Mouse (Mus musculus) monocyte, adult 5-6 weeks (primary cell): ENCODE measurements around the gene Mia. TPM values are rescaled to one million over a fixed set of nuclear protein-coding genes. Genes with fewer than 3 reads are reported as not detected.

ENCODE experiments used
- total RNA-seq: library from RNA; stranded (forward); fragments of 200-1000, 200-491, 200-594 nt; gene quantifications from 3 replicates; pipeline ENCODE4 v1.2.3, GENCODE M21; 2017

Mia gene
- total RNA-seq, 1 experiment from 2014 or later = 2.7 TPM

Other genes starting within 250 kb of the Mia start
- not detected in 3 replicates for gene Cyp2a22, start 241.8 kb downstream of the Mia start, total RNA-seq
- gene Cyp2a12, start 152.1 kb downstream of the Mia start, total RNA-seq = not detected in 3 replicates
- not detected in 3 replicates for gene Cyp2f2, start 61.2 kb downstream of the Mia start, total RNA-seq
- not detected in 3 replicates for gene Cyp2t4, start 27.4 kb downstream of the Mia start, total RNA-seq
- 51.9 to 73.8 TPM (median 54.0 TPM) in 3 replicates for gene Egln2, start 14.4 kb downstream of the Mia start, total RNA-seq
- gene Rab4b, start 2.3 kb downstream of the Mia start, total RNA-seq = 19.0 to 40.2 TPM (median 40.1 TPM) in 3 replicates
- gene Gm21983, start 71 bp downstream of the Mia start, total RNA-seq = not detected in 3 replicates
- 0.53 to 4.7 TPM (median 1.0 TPM) in 3 replicates for gene BC024978, start 14.6 kb upstream of the Mia start, total RNA-seq
- gene Snrpa, start 15.1 kb upstream of the Mia start, total RNA-seq = 29.2 to 37.2 TPM (median 29.4 TPM) in 3 replicates
- gene Itpkc, start 47.5 kb upstream of the Mia start, total RNA-seq = 6.7 to 9.7 TPM (median 9.1 TPM) in 3 replicates
- 7.0 to 22.6 TPM (median 19.4 TPM) in 3 replicates for gene Coq8b, start 51.9 kb upstream of the Mia start, total RNA-seq
- gene Numbl, start 77.3 kb upstream of the Mia start, total RNA-seq = 1.2 to 2.5 TPM (median 2.1 TPM) in 3 replicates
- 0.68 TPM in 1 of 3 replicates, not detected in the others for gene Ltbp4, start 156.5 kb upstream of the Mia start, total RNA-seq
- 33.3 to 47.0 TPM (median 39.9 TPM) in 3 replicates for gene Shkbp1, start 174.9 kb upstream of the Mia start, total RNA-seq
- not detected in 3 replicates for gene Gm20479, start 176.3 kb upstream of the Mia start, total RNA-seq